ENCODE assay signal across 8 mouse cellular contexts in genomic region chr4:49597183-49598100, GRCm38 (mm10). TPM values are rescaled to one million over a fixed set of nuclear protein-coding genes. Genes with fewer than 3 reads are reported as not detected.
DNase-seq lines count a peak whose midpoint lies in the region; ATAC-seq and TF ChIP-seq lines count a peak whose summit lies in the region.

Gene Tmem246, minus strand, starts transcription at chr4:49597876.

- peak within 1 kb of the TSS; percentile 70 for H3K4me3 ChIP-seq in lung, adult 2 months (replicated peaks; ENCODE audit: extremely low read depth, low read depth, low read length)

- peak; percentile 87 for ATAC-seq in frontal cortex, adult (ENCODE audit: low TSS enrichment)

- no peak for TF ChIP-seq CTCF in lung, adult 2 months (IDR thresholded peaks at IDR 0.05; ENCODE audit: insufficient read depth, low read length)

- peak; percentile 24 for DNase-seq in WW6 (ENCODE audit: low read depth, low spot score)
- peak; percentile 87 for DNase-seq in cerebellum, adult 9-11 months
- peak; percentile 80 for DNase-seq in heart, postnatal 4 days
- peak; percentile 53 to 63 for DNase-seq in layer of hippocampus, adult 8-10 months (ENCODE audit: low spot score in 2 of 2)
- DNase-seq in lung, adult 2 months = peak; percentile 83
- DNase-seq in ovary, postnatal 10 days (ENCODE audit: low spot score) = peak; percentile 48
- peak; percentile 6 to 20 for DNase-seq in thymus, postnatal 36 days

- 1% methylated on average over 77 of the region's 77 CpGs for WGBS in lung, adult 2 months

- peaks cover 3% of the 10 kb centered on the region; the same call in 1 of the 2 replicates for H3K4me1 ChIP-seq in lung, adult 2 months (ENCODE audit: control insufficient read depth, insufficient read depth, low read length)

- TF ChIP-seq POLR2A in lung, adult 2 months (IDR thresholded peaks at IDR 0.05; ENCODE audit: borderline replicate concordance, extremely low read depth, low read depth, low read length) = 0 out of 2 replicates have a peak, but pooled peaks have one; percentile 6

RNA-seq across cellular contexts. Expression of gene Tmem246, which starts in this region (rescaled TPM):
- total RNA-seq in heart, postnatal 4 days (2021) = 10 to 100 TPM; 44.3 to 48.3 TPM
- 10 to 100 TPM; 68.9 to 76.0 (median 69.6) TPM for total RNA-seq in layer of hippocampus, adult 8-10 months (2022)
- 51.7 and 52.8 TPM in 2 replicates for polyA plus RNA-seq in lung, adult 2 months (2012; rRNA removed)

Comparison
In these comparisons a context has a peak if more than half of its experiments do, and no peak if none do; other contexts are left out.
1. Peak in every context shown above with its lines: DNase-seq, ATAC-seq and H3K4me3 ChIP-seq.
2. DNase-seq: peak in every context shown above with its lines; median percentile 87 in cerebellum, adult 9-11 months; 83 in lung, adult 2 months; 80 in heart, postnatal 4 days; 58 in layer of hippocampus, adult 8-10 months; 48 in ovary, postnatal 10 days; 24 in WW6; 13 in thymus, postnatal 36 days.